Mouse (Mus musculus): ENCODE measurements around the gene Foxo3.

DNA sequence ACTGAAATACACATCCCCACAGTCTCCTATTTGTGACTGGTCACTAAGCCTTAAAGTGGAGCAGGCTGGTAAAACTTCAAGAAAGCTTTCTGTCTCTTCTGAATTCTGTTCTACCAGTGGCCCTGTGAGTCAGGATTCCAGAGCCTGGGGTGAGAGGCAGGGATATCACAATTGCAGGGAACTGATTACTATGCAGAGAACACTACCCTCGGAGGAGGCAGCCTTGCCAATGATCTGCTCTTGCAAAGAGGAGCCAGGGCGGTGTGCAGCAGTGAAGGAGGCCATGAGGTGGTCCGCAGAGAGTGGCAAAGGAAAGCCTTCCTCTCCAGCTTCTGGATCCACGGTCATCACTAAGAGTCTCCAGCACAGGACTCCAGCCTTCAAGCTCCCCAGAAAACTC lies 34.8 kb downstream of the Foxo3 start:
- no peak for TF ChIP-seq CHD2 (IDR thresholded peaks at IDR 0.05; ENCODE audit: low read length)
- TF ChIP-seq POLR2A (IDR thresholded peaks at IDR 0.05; ENCODE audit: low read depth, low read length): no peak
- no peak for TF ChIP-seq CTCF (conservative IDR thresholded peaks at IDR 0.05 in 1 of 2, IDR thresholded peaks at IDR 0.05 in 1 of 2; ENCODE audit: low read depth in 2 of 2, low read length in 2 of 2)
- no peak for TF ChIP-seq RCOR1 (conservative IDR thresholded peaks at IDR 0.05; ENCODE audit: low read depth, low read length)
- TF ChIP-seq MEF2A (IDR thresholded peaks at IDR 0.05; ENCODE audit: borderline replicate concordance, low read depth, low read length): no peak
- no peak for TF ChIP-seq ZC3H11A (IDR thresholded peaks at IDR 0.05; ENCODE audit: low read depth, low read length)
- no peak for TF ChIP-seq EP300 (IDR thresholded peaks at IDR 0.05; ENCODE audit: low read length)
- TF ChIP-seq ZMIZ1 (IDR thresholded peaks at IDR 0.05; ENCODE audit: low read depth, low read length): no peak
- no peak for TF ChIP-seq MXI1 (IDR thresholded peaks at IDR 0.05; ENCODE audit: low read depth, low read length)
